Mouse (Mus musculus): Measurements from ENCODE around the gene Cobl. TPM values are rescaled to one million over a fixed set of nuclear protein-coding genes. Genes with fewer than 3 reads are reported as not detected.
A peak's percentile ranks its signal among the peaks of the same experiment; 100 is the strongest.

Cobl gene
- polyA plus RNA-seq, 1 experiment from 2014 or later, result 42.5 TPM

- 47% methylated on average over 5 of the region's 5 CpGs for WGBS
- Histone ChIP-seq H3K27ac (no peak overlapping the region), H3K4me1 (replicated peaks) (0 out of 2 replicates have a peak, but pooled peaks cover 3% of the 10 kb centered on the region), H3K4me3 (no peak overlapping the region), H3K4me2 (no peak overlapping the region), H3K27me3 (no peaks in the 10 kb centered on the region), H3K9me3 (replicated peaks) (no peaks in the 10 kb centered on the region), H3K36me3 (no peaks in the 10 kb centered on the region), H3K9ac (no peak overlapping the region)
- no peak for ATAC-seq (replicated peaks; ENCODE audit: insufficient number of reproducible peaks, insufficient read depth, low FRiP score, low read depth)
Observed at GRCm38 (mm10) chr11:12299701-12300446, 164.9 kb downstream of the Cobl start.

DNA sequence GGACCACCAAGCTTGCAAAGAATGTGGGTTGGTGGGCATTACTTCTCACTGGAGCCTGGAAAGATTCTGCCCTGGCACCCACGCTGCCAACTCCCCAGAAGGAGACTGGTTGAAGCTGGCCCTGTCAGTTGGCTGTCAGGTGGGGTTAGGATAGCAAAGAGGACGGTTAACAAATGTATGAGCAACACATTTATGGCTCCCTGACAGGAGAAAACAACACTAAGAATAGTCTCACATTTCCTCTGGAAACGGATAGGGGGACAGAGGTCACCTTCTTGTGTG lies 173.2 kb downstream of the Cobl start:
- no peaks in the 10 kb centered on the region for H3K36me3 ChIP-seq
- H3K4me3 ChIP-seq, result no peak overlapping the region
- no peak overlapping the region for H3K27ac ChIP-seq
- peaks cover 11% of the 10 kb centered on the region for H3K4me1 ChIP-seq (replicated peaks)
- no peak overlapping the region for H3K9ac ChIP-seq
- no peak for ATAC-seq (replicated peaks; ENCODE audit: insufficient number of reproducible peaks, insufficient read depth, low FRiP score, low read depth)
- no peaks in the 10 kb centered on the region for H3K9me3 ChIP-seq (replicated peaks)
- no peaks in the 10 kb centered on the region for H3K27me3 ChIP-seq
- no peak overlapping the region for H3K4me2 ChIP-seq
- 17% methylated on average over 3 of the region's 3 CpGs for WGBS

DNA sequence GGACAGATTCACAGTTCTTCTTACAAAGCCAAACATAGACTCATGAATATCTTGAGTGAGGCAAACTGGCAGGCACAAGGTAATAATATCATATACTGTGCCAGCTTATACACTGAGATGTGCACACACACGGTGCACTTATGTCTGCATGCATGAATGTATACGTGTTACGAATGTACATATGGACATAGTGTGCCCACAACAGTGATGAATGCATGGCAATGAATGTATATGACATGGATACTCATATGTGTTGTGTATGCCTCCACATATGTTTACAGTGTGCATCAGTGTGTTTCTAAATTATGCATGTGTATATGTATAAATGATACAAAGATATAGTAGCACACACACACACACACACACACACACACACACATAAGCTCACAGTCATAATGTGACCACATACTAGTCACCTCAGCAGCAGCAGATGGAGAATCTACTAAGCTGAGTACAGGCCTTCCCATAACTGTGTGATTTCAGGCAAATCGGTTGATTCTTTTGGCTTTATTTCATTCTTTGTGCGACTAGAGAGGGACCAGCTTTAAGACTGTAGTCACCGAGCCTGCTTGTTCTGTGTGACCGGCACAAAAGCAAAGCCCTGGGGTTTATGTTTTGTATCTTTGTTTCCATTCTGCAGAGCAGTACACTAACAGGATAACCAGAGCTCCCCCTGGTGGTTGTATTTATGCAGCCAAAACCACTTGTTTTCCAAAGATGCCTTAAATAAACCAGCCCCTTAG lies 173.7 kb downstream of the Cobl start:
- no peak overlapping the region for H3K9ac ChIP-seq
- 41% methylated on average over 7 of the region's 7 CpGs for WGBS
- no peak for ATAC-seq (replicated peaks; ENCODE audit: insufficient number of reproducible peaks, insufficient read depth, low FRiP score, low read depth)

DNA sequence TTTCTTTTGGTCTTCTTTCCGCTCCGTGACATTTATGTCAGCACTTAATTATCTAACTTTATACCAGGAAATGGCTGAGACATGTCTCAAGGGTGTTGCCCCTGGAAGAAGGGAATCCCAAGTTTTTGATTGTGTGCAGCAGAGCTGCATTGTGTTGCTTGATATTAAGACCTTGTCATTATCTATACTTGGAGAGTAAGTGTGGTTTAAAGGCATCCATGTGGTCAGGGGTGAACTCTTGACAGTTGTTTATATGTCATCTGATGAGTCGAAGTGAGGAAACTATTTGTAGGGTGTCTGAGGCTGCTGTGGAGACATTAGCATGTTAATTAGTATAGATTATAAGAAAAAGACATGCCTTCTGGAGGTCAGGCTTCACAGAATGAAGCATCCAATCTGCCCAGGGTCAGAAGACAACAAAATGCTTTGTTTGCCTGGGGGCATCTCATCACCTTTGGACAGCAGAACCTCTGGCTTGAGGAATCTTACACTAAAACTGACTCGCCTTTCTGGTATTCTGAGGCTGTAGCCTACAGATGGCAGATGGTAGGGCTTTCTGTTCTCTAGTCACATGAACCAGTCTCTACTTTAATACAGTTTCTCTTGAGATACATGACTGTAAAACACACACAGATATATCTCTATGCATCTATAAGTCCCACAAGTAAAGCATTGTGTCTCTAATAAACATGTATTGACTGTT lies 179.3 kb downstream of the Cobl start:
- H3K4me3 ChIP-seq, result no peak overlapping the region
- 77% methylated on average over 4 of the region's 4 CpGs for WGBS
- no peak overlapping the region for H3K9ac ChIP-seq
- no peak overlapping the region for H3K27ac ChIP-seq
- H3K9me3 ChIP-seq (replicated peaks), result no peaks in the 10 kb centered on the region
- H3K27me3 ChIP-seq, result no peaks in the 10 kb centered on the region
- ATAC-seq (replicated peaks; ENCODE audit: insufficient number of reproducible peaks, insufficient read depth, low FRiP score, low read depth), result no peak
- no peak overlapping the region for H3K4me2 ChIP-seq
- H3K36me3 ChIP-seq, result no peaks in the 10 kb centered on the region
- peaks cover 10% of the 10 kb centered on the region; the same call in 1 of the 2 replicates for H3K4me1 ChIP-seq (replicated peaks)

More for the DNA sequence above, 173.7 kb downstream of the Cobl start:
- H3K4me2 ChIP-seq, result no peak overlapping the region
- H3K9me3 ChIP-seq (replicated peaks), result no peaks in the 10 kb centered on the region
- no peaks in the 10 kb centered on the region for H3K36me3 ChIP-seq
- no peak overlapping the region for H3K27ac ChIP-seq
- no peak overlapping the region for H3K4me3 ChIP-seq
- H3K27me3 ChIP-seq, result no peaks in the 10 kb centered on the region
- peaks cover 14% of the 10 kb centered on the region for H3K4me1 ChIP-seq (replicated peaks)

DNA sequence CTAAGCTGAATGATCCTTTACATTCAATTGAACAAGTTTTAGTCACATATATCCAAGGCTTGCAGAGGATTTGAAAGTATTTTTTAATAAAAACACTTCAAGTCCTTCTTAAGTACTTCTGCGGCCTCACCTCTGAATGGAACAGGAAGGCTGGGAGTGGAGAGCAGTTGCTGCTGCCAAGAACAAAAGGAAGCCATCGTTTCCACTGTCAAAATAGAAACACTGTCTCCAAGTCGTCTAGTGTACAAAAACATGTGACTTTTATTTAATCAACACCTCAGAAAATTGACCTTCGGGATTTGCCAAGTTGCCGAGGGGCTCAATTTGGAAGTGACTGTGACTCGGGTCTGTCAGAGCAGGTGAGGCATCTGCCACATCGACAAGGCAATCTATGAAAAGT lies 184.0 kb downstream of the Cobl start:
- no peak overlapping the region for H3K9ac ChIP-seq
- no peak for ATAC-seq (replicated peaks; ENCODE audit: insufficient number of reproducible peaks, insufficient read depth, low FRiP score, low read depth)
- H3K4me1 ChIP-seq (replicated peaks), result peaks cover 5% of the 10 kb centered on the region; the same call in 1 of the 2 replicates
- no peaks in the 10 kb centered on the region for H3K27me3 ChIP-seq
- 37% methylated on average over 7 of the region's 7 CpGs for WGBS
- H3K4me2 ChIP-seq, result no peak overlapping the region
- H3K27ac ChIP-seq, result no peak overlapping the region
- no peak overlapping the region for H3K4me3 ChIP-seq
- no peaks in the 10 kb centered on the region for H3K36me3 ChIP-seq
- H3K9me3 ChIP-seq (replicated peaks), result no peaks in the 10 kb centered on the region

GRCm38 (mm10) chr11:12274276-12274675 lies 190.5 kb downstream of the Cobl start:
- Histone ChIP-seq H3K4me2 (no peak overlapping the region), H3K27me3 (no peaks in the 10 kb centered on the region)
- WGBS, result 63% methylated on average over 2 of the region's 2 CpGs

GRCm38 (mm10) chr11:12273726-12274125 lies 191.0 kb downstream of the Cobl start:
- no peaks in the 10 kb centered on the region for H3K36me3 ChIP-seq
- ATAC-seq (replicated peaks; ENCODE audit: insufficient number of reproducible peaks, insufficient read depth, low FRiP score, low read depth), result no peak
- no peak overlapping the region for H3K9ac ChIP-seq
- no peak overlapping the region for H3K4me2 ChIP-seq
- H3K9me3 ChIP-seq (replicated peaks), result no peaks in the 10 kb centered on the region
- no peak overlapping the region for H3K4me3 ChIP-seq
- H3K4me1 ChIP-seq (replicated peaks), result no peaks in the 10 kb centered on the region
- no peaks in the 10 kb centered on the region for H3K27me3 ChIP-seq
- H3K27ac ChIP-seq, result no peak overlapping the region
- WGBS, result 80% methylated on average over 6 of the region's 6 CpGs

More at GRCm38 (mm10) chr11:12274276-12274675, 190.5 kb downstream of the Cobl start:
- Histone ChIP-seq H3K9me3 (replicated peaks) (no peaks in the 10 kb centered on the region), H3K27ac (no peak overlapping the region), H3K36me3 (no peaks in the 10 kb centered on the region), H3K4me3 (no peak overlapping the region), H3K9ac (no peak overlapping the region), H3K4me1 (replicated peaks) (no peaks in the 10 kb centered on the region)
- no peak for ATAC-seq (replicated peaks; ENCODE audit: insufficient number of reproducible peaks, insufficient read depth, low FRiP score, low read depth)

DNA sequence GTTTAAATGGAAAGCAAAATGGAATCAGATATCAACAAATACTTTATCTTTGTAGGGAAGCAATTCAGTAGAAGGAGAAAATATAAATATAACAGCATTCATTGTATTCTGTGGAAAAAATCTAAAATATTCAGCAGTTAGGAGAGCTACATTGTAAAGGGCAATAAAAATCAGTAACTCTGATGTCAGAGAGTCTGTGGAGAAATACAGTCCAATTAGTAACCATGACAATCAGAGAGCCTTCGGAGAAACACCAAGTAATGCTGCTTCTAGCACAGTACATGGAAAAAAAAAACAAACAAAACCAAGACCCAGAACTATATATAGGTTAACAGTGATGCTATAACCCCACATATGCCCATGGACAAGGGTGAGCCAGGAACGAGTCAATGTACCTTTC lies 206.3 kb downstream of the Cobl start:
- Histone ChIP-seq H3K4me1 (replicated peaks) (peaks cover 10% of the 10 kb centered on the region), H3K9me3 (replicated peaks) (no peaks in the 10 kb centered on the region), H3K9ac (no peak overlapping the region), H3K4me3 (no peak overlapping the region), H3K4me2 (no peak overlapping the region), H3K27ac (no peak overlapping the region), H3K36me3 (no peaks in the 10 kb centered on the region), H3K27me3 (no peaks in the 10 kb centered on the region)
- ATAC-seq (replicated peaks; ENCODE audit: insufficient number of reproducible peaks, insufficient read depth, low FRiP score, low read depth), result no peak
- 82% methylated on average over 2 of the region's 2 CpGs for WGBS

GRCm38 (mm10) chr11:12257324-12258118 lies 207.2 kb downstream of the Cobl start:
- no peak for ATAC-seq (replicated peaks; ENCODE audit: insufficient number of reproducible peaks, insufficient read depth, low FRiP score, low read depth)
- 87% methylated on average over 5 of the region's 5 CpGs for WGBS
- Histone ChIP-seq H3K27me3 (no peaks in the 10 kb centered on the region), H3K4me2 (no peak overlapping the region), H3K27ac (no peak overlapping the region), H3K4me3 (no peak overlapping the region), H3K9me3 (replicated peaks) (no peaks in the 10 kb centered on the region), H3K4me1 (replicated peaks) (peaks cover 10% of the 10 kb centered on the region), H3K36me3 (no peaks in the 10 kb centered on the region), H3K9ac (no peak overlapping the region)

- Histone ChIP-seq H3K4me2 (no peak overlapping the region), H3K36me3 (no peaks in the 10 kb centered on the region), H3K9ac (no peak overlapping the region), H3K27ac (no peak overlapping the region), H3K4me1 (replicated peaks) (peaks cover 6% of the 10 kb centered on the region), H3K27me3 (no peaks in the 10 kb centered on the region), H3K9me3 (replicated peaks) (no peaks in the 10 kb centered on the region), H3K4me3 (no peak overlapping the region)
- 0 out of 2 replicates have a peak, but pooled peaks have one; percentile 35 for ATAC-seq (replicated peaks; ENCODE audit: insufficient number of reproducible peaks, insufficient read depth, low FRiP score, low read depth)
- WGBS, result 37% methylated on average over 4 of the region's 4 CpGs
Observed at GRCm38 (mm10) chr11:12245327-12245915, 219.3 kb downstream of the Cobl start.

Data from heart, embryonic 15.5 days (tissue).